Mouse (Mus musculus) kidney, adult 2 months (tissue): ENCODE data around the gene Rtl10.

Experiments used
- CTCF ChIP-seq: fragments of 200-500 bp; conservative IDR thresholded peaks from 2 replicates; pipeline ENCODE4 v1.5.1; 2011; ENCODE audit warnings: low read depth, mild to moderate bottlenecking, control low read depth, low read length, moderate library complexity, mixed read lengths; ENCODE audit not compliant: insufficient read depth, insufficient read length
- POLR2A ChIP-seq: fragments of 200-500 bp; IDR thresholded peaks from one replicate; pipeline ENCODE4 v1.6.1; 2011; ENCODE audit warnings: low read depth, low read length, control low read depth

DNA sequence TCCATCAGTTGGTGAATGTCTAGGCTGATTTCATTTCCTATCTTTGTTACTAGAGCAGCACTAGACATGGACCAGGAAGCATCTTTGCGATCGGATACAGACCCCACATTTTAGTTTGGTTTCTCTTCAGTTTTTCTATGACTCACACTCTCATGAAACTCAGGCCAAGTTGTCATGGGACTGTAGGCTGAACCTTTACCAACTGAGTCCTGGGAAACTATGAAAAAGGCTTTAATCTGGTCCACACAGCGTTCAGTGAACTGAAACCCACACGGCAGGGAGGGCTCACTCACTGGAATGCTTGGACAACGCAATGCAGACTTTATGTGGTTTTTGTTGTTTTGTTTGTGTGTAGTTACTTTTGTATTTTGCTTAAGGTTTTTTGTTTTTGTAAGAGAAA, 30.0 kb downstream of the Rtl10 start:
- no peak for TF ChIP-seq CTCF
- TF ChIP-seq POLR2A: no peak
